Mouse (Mus musculus): ENCODE measurements around the gene Col4a1.

DNA sequence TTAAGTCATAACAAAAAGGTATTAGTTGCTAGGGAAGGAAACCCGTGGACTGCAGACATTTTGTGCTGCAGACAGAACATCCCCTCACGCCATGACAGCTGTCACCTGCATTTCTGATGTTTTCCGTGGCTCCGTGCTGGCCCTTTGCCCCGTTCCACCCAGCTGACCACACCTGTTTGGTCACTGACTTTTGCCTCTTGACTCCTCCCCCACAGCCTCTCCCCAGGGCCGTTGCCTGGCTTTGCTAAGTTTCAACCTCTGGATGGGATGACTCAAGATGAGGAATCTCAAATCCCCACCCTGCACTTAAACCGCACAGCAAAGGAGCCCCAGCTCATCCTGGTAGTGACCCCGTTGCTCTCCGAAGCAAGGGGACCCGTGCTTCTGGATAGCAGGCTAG lies 33.6 kb upstream of the Col4a1 start:
- TF ChIP-seq CTCF (IDR thresholded peaks at IDR 0.05; ENCODE audit: borderline replicate concordance, control insufficient read depth, extremely low read depth, insufficient read depth, low read length, poor library complexity) (no peak), POLR2A (IDR thresholded peaks at IDR 0.05; ENCODE audit: control insufficient read depth, extremely low read depth, insufficient read depth, low read length, poor library complexity) (no peak)

All from thymus, adult 2 months (tissue).